Mouse (Mus musculus): ENCODE results near the gene Mrpl18. TPM values are rescaled to one million over a fixed set of nuclear protein-coding genes. Genes with fewer than 3 reads are reported as not detected.

The Mrpl18 gene
- polyA plus RNA-seq, 1 experiment from 2014 or later: 112 TPM

DNA sequence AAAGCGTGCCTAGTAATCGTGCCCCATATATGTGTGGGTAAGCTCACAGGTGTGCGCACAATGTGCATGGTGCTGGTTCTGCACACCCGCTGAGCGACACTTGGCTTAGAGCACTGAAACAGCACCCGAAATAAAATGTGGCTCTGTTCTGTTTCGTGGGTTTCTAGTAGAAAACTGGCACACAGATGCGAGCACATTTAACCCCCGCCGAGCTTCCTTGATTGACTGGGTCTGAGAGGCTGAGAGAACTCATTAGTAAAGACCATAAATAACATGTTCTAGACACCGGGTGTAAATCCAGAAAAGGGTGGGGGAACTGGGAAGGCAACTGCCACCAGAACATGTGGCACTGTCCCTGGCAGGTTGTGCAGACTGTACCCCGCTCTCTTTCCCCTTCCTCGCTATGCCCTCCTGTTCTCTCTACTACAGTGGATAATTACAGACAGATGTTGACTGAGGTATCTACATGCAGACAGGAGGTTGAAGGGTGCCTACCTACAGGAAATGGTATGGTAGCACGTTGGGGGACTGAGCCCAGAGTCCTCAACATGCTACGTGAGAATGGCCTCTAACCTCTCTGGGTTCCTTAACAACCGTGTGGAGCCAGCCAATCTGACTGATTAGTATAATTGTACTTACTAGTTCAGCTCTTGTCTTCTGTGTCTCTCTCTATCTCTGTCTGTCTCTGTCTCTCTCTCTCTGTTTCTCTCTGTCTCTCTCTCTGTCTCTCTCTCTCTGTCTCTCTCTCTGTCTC is 43.7 kb downstream of the Mrpl18 start:
- no peaks in the 10 kb centered on the region for H3K27me3 ChIP-seq (replicated peaks; ENCODE audit: control insufficient read depth, insufficient read depth, low read length)
- H3K27ac ChIP-seq (ENCODE audit: low read depth, low read length): no peak overlapping the region
- H3K4me1 ChIP-seq (replicated peaks; ENCODE audit: control insufficient read depth, insufficient read depth, low read length): no peaks in the 10 kb centered on the region
- no peak overlapping the region for H3K4me2 ChIP-seq (replicated peaks; ENCODE audit: low read depth)
- H3K4me3 ChIP-seq (ENCODE audit: low read depth, low read length): no peak overlapping the region
- H3K9ac ChIP-seq (ENCODE audit: low read depth, low read length): no peak overlapping the region
- ATAC-seq: no peak
- no peak for TF ChIP-seq CTCF (IDR thresholded peaks at IDR 0.05; ENCODE audit: low read depth)
- H3K9me3 ChIP-seq (ENCODE audit: control insufficient read depth): no peaks in the 10 kb centered on the region
- no peaks in the 10 kb centered on the region for H3K36me3 ChIP-seq (ENCODE audit: control insufficient read depth, insufficient read depth)
- 74% methylated on average over 16 of the region's 16 CpGs for WGBS

DNA sequence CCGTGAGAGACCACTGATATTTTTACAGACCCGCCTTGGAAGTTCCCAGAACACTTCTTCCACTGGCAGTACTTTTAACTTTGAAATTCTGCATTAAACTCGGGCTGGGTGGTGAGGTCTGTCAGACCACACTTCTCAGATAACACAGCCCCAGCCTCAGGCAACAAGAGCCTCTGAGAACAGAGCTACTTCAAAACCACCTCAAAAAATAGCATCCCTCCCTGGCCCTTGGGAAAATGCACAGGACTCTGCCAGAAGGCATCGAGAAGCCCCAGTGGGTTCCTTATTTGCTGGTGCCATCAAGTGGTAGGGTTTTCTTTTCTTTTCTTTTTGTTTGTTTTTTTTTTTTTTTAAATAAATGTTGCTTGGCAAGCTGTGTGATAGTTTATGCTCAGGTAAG is 47.5 kb downstream of the Mrpl18 start:
- Histone ChIP-seq H3K36me3 (ENCODE audit: control insufficient read depth, insufficient read depth) (no peaks in the 10 kb centered on the region), H3K4me3 (ENCODE audit: low read depth, low read length) (no peak overlapping the region), H3K9me3 (ENCODE audit: control insufficient read depth) (no peaks in the 10 kb centered on the region), H3K4me2 (replicated peaks; ENCODE audit: low read depth) (no peak overlapping the region), H3K27me3 (replicated peaks; ENCODE audit: control insufficient read depth, insufficient read depth, low read length) (no peaks in the 10 kb centered on the region), H3K9ac (ENCODE audit: low read depth, low read length) (no peak overlapping the region), H3K4me1 (replicated peaks; ENCODE audit: control insufficient read depth, insufficient read depth, low read length) (no peaks in the 10 kb centered on the region), H3K27ac (ENCODE audit: low read depth, low read length) (no peak overlapping the region)
- no peak for ATAC-seq
- peak; percentile 8; the same call in 1 of the 2 replicates for TF ChIP-seq CTCF (IDR thresholded peaks at IDR 0.05; ENCODE audit: low read depth)
- WGBS: 21% methylated on average over 4 of the region's 4 CpGs

DNA sequence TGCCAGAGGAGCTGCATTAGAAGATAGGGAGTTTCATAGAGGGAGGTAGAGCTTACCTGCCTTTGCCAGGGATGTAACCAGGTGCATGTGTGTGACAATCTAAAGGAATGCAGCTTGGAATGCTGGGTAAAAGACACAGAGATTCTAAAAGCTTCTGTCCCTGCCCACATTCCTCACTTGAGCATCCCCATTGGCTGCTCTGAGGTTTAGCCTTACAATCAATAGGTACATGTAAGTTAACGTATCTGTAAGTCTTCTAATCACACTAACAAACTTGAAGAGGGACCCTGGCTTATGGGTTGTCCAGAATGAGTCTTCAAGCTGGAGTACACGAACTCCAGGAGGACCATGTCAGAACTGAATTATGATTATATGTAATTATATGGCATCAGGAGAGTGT is 48.1 kb downstream of the Mrpl18 start, which contains the start of gene Mas1:
TSS of gene Mas1 (minus strand) at position 101 of the 400 bp plus-strand sequence.
- TF ChIP-seq CTCF (IDR thresholded peaks at IDR 0.05; ENCODE audit: low read depth): no peak
- Histone ChIP-seq H3K4me3 (ENCODE audit: low read depth, low read length) (no peak within 1 kb of the TSS), H3K9ac (ENCODE audit: low read depth, low read length) (no peak within 1 kb of the TSS), H3K27ac (ENCODE audit: low read depth, low read length) (no peak within 1 kb of the TSS), H3K9me3 (ENCODE audit: control insufficient read depth) (no peaks in the 10 kb centered on the region), H3K27me3 (replicated peaks; ENCODE audit: control insufficient read depth, insufficient read depth, low read length) (no peaks in the 10 kb centered on the region), H3K4me1 (replicated peaks; ENCODE audit: control insufficient read depth, insufficient read depth, low read length) (no peaks in the 10 kb centered on the region), H3K4me2 (replicated peaks; ENCODE audit: low read depth) (no peak within 1 kb of the TSS), H3K36me3 (ENCODE audit: control insufficient read depth, insufficient read depth) (no peaks in the 10 kb centered on the region)
- 23% methylated on average over 2 of the region's 2 CpGs for WGBS
- ATAC-seq: no peak

DNA sequence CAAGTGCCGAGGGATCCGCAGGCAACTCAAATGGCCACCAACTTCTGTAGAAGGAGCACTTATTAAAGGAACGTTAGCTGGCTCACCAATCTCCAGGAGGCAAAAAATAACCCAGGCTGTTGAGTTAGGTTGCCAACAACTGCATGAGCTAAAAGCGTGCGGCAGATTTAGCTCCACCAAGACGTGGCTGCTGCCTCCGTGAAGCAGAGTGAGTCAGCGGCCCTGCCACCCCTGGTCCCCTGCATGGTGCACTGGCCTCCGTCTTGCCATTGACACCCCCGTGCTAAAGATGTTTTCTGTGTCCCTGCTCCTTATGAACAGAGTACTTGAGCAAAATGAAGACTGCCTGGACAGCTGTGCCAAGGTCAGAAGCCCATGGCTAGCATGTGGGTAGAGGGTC is 49.3 kb downstream of the Mrpl18 start:
- Histone ChIP-seq H3K4me2 (replicated peaks; ENCODE audit: low read depth) (no peak overlapping the region), H3K9ac (ENCODE audit: low read depth, low read length) (no peak overlapping the region), H3K9me3 (ENCODE audit: control insufficient read depth) (no peaks in the 10 kb centered on the region), H3K36me3 (ENCODE audit: control insufficient read depth, insufficient read depth) (no peaks in the 10 kb centered on the region), H3K27me3 (replicated peaks; ENCODE audit: control insufficient read depth, insufficient read depth, low read length) (no peaks in the 10 kb centered on the region), H3K4me3 (ENCODE audit: low read depth, low read length) (no peak overlapping the region), H3K27ac (ENCODE audit: low read depth, low read length) (no peak overlapping the region), H3K4me1 (replicated peaks; ENCODE audit: control insufficient read depth, insufficient read depth, low read length) (no peaks in the 10 kb centered on the region)
- no peak for ATAC-seq
- 84% methylated on average over 10 of the region's 10 CpGs for WGBS
- no peak for TF ChIP-seq CTCF (IDR thresholded peaks at IDR 0.05; ENCODE audit: low read depth)

DNA sequence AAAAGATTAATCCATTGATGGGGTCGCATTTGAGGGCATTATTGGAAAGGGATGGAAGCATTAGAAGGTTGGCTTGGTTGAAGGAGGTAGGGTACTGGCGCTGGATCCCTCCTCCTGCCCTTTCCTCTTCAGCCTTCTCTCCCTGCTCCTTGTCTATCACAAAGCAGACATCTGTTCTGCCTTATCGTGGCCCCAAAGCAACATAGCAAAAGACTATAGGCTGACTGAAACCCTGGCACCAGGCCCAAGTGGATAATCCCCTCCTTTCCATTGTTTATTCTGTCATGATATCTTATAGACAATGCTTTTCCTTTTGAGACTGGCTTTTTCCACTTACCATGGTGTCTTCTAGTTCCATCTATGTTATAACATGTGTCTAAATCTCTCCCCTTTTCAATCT is 50.7 kb downstream of the Mrpl18 start:
- 61% methylated on average over 3 of the region's 3 CpGs for WGBS
- H3K9ac ChIP-seq (ENCODE audit: low read depth, low read length): no peak overlapping the region
- no peak overlapping the region for H3K4me2 ChIP-seq (replicated peaks; ENCODE audit: low read depth)
- no peak overlapping the region for H3K4me3 ChIP-seq (ENCODE audit: low read depth, low read length)
- H3K27ac ChIP-seq (ENCODE audit: low read depth, low read length): no peak overlapping the region
- no peaks in the 10 kb centered on the region for H3K4me1 ChIP-seq (replicated peaks; ENCODE audit: control insufficient read depth, insufficient read depth, low read length)
- no peaks in the 10 kb centered on the region for H3K27me3 ChIP-seq (replicated peaks; ENCODE audit: control insufficient read depth, insufficient read depth, low read length)
- no peaks in the 10 kb centered on the region for H3K9me3 ChIP-seq (ENCODE audit: control insufficient read depth)
- no peak for TF ChIP-seq CTCF (IDR thresholded peaks at IDR 0.05; ENCODE audit: low read depth)
- ATAC-seq: no peak
- H3K36me3 ChIP-seq (ENCODE audit: control insufficient read depth, insufficient read depth): no peaks in the 10 kb centered on the region

DNA sequence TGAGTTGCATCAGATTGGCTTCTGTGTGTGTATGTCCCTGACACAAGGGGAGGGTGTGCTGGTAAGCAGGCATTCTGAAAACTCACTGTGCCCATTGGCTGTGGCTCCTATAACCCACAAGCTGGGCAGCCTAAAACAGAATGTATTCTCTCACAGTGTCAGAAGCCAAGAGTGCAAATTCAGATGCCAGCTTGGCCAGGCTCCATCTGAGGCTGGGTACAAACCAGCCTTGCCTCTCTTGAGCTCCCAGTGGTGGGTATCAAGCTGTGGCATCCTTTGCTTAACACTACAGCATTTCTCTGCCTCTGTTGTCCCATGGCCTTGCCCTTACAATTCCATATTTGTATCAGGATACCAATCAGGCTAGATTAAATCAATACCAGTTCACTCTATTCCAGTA is 52.0 kb downstream of the Mrpl18 start:
- H3K27ac ChIP-seq (ENCODE audit: low read depth, low read length): no peak overlapping the region
- no peak overlapping the region for H3K4me2 ChIP-seq (replicated peaks; ENCODE audit: low read depth)
- no peaks in the 10 kb centered on the region for H3K4me1 ChIP-seq (replicated peaks; ENCODE audit: control insufficient read depth, insufficient read depth, low read length)
- ATAC-seq: no peak
- no peak overlapping the region for H3K4me3 ChIP-seq (ENCODE audit: low read depth, low read length)
- TF ChIP-seq CTCF (IDR thresholded peaks at IDR 0.05; ENCODE audit: low read depth): no peak
- no peak overlapping the region for H3K9ac ChIP-seq (ENCODE audit: low read depth, low read length)
- no peaks in the 10 kb centered on the region for H3K36me3 ChIP-seq (ENCODE audit: control insufficient read depth, insufficient read depth)
- no peaks in the 10 kb centered on the region for H3K27me3 ChIP-seq (replicated peaks; ENCODE audit: control insufficient read depth, insufficient read depth, low read length)
- H3K9me3 ChIP-seq (ENCODE audit: control insufficient read depth): no peaks in the 10 kb centered on the region

Small RNA genes within 50 kb of the gene (microRNA-seq; reads per million reads assigned to microRNA genes)
- gene Gm24085: not detected

Other genes with a start within 250 kb of the Mrpl18 start
- 2.1 and 3.1 TPM in 2 replicates for gene Slc22a1, start 240.5 kb downstream of the Mrpl18 start, polyA plus RNA-seq (2015; fragmentation: Nextera tagmentation; extraction: Ambion mirVana)
- 25.1 and 28.7 TPM in 2 replicates for gene Igf2r, start 146.7 kb downstream of the Mrpl18 start, polyA plus RNA-seq (2015; fragmentation: Nextera tagmentation; extraction: Ambion mirVana)
- 0.10 and 0.16 TPM in 2 replicates for gene Mas1, start 48.2 kb downstream of the Mrpl18 start, polyA plus RNA-seq (2015; fragmentation: Nextera tagmentation; extraction: Ambion mirVana)
- not detected in 2 replicates for gene Mrgprh, start 40.3 kb downstream of the Mrpl18 start, polyA plus RNA-seq (2015; fragmentation: Nextera tagmentation; extraction: Ambion mirVana)
- gene Pnldc1, start 6.1 kb downstream of the Mrpl18 start, polyA plus RNA-seq (2015; fragmentation: Nextera tagmentation; extraction: Ambion mirVana): 0.48 and 0.54 TPM in 2 replicates
- 143 and 144 TPM in 2 replicates for gene Tcp1, start 644 bp downstream of the Mrpl18 start, polyA plus RNA-seq (2015; fragmentation: Nextera tagmentation; extraction: Ambion mirVana)
- 0.18 and 0.51 TPM in 2 replicates for gene Acat3, start 24.3 kb upstream of the Mrpl18 start, polyA plus RNA-seq (2015; fragmentation: Nextera tagmentation; extraction: Ambion mirVana)
- gene Acat2, start 44.4 kb upstream of the Mrpl18 start, polyA plus RNA-seq (2015; fragmentation: Nextera tagmentation; extraction: Ambion mirVana): 62.7 and 69.3 TPM in 2 replicates
- 86.8 and 87.2 TPM in 2 replicates for gene Wtap, start 77.8 kb upstream of the Mrpl18 start, polyA plus RNA-seq (2015; fragmentation: Nextera tagmentation; extraction: Ambion mirVana)
- 125 and 138 TPM in 2 replicates for gene Sod2, start 90.5 kb upstream of the Mrpl18 start, polyA plus RNA-seq (2015; fragmentation: Nextera tagmentation; extraction: Ambion mirVana)
- 0.13 TPM in 1 of 2 replicates, not detected in the other for gene Gpr31b, start 136.0 kb upstream of the Mrpl18 start, polyA plus RNA-seq (2015; fragmentation: Nextera tagmentation; extraction: Ambion mirVana)
- gene Tcp10b, start 144.8 kb upstream of the Mrpl18 start, polyA plus RNA-seq (2015; fragmentation: Nextera tagmentation; extraction: Ambion mirVana): 0.07 and 0.10 TPM in 2 replicates
- gene Unc93a, start 215.5 kb upstream of the Mrpl18 start, polyA plus RNA-seq (2015; fragmentation: Nextera tagmentation; extraction: Ambion mirVana): 0.16 and 0.20 TPM in 2 replicates